Mouse (Mus musculus) forebrain, embryonic 11.5 days (tissue): Measurements from ENCODE around the gene Lsm3. TPM values are rescaled to one million over a fixed set of nuclear protein-coding genes. Genes with fewer than 3 reads are reported as not detected.

Experiments
- ATAC-seq: fragments of 200-750 bp; cut with Nextera tagmentation; replicated peaks from 2 replicates; pipeline ENCODE4 v1.8.0; 2017; ENCODE audit warnings: moderate TSS enrichment; ENCODE audit not compliant: low FRiP score
- DNase-seq: peaks from one replicate; pipeline ENCODE4 v3.0.0-alpha.2; 2017; ENCODE audit warnings: low spot score
- H3K27ac ChIP-seq: fragments of 300-500 bp; sonication (generic); 2 replicates; pipeline ENCODE4 v1.5.1; 2014; ENCODE audit warnings: low read depth, low read length
- H3K27me3 ChIP-seq: fragments of 300-500 bp; sonication (generic); 2 replicates; pipeline ENCODE4 v1.6.1; 2014; ENCODE audit warnings: mild to moderate bottlenecking, low read length, mixed read lengths; ENCODE audit not compliant: control insufficient read depth, insufficient read depth
- H3K36me3 ChIP-seq: fragments of 300-500 bp; sonication (generic); 2 replicates; pipeline ENCODE4 v1.6.1; 2014; ENCODE audit warnings: mild to moderate bottlenecking, low read length, moderate library complexity, mixed read lengths; ENCODE audit not compliant: control insufficient read depth, insufficient read depth
- H3K4me1 ChIP-seq: fragments of 300-500 bp; sonication (generic); replicated peaks from 2 replicates; pipeline ENCODE4 v1.6.1; 2014; ENCODE audit warnings: low read length, mixed read lengths; ENCODE audit not compliant: control insufficient read depth, insufficient read depth
- H3K4me2 ChIP-seq: fragments of 300-500 bp; sonication (generic); 2 replicates; pipeline ENCODE4 v1.6.1; 2014; ENCODE audit warnings: low read depth, mild to moderate bottlenecking, low read length, moderate library complexity, mixed read lengths; ENCODE audit not compliant: severe bottlenecking
- H3K4me3 ChIP-seq: fragments of 300-500 bp; sonication (generic); 2 replicates; pipeline ENCODE4 v1.5.1; 2014; ENCODE audit warnings: low read depth, low read length
- H3K9ac ChIP-seq: fragments of 300-500 bp; sonication (generic); 2 replicates; pipeline ENCODE4 v1.6.1; 2014; ENCODE audit warnings: low read length
- H3K9me3 ChIP-seq: fragments of 300-500 bp; sonication (generic); 2 replicates; pipeline ENCODE4 v1.6.1; 2016; ENCODE audit warnings: low read length, mixed read lengths; ENCODE audit not compliant: control insufficient read depth
- WGBS: fragments of 180-500 bp; shearing (Covaris S2); extraction: QIAGEN DNeasy Blood & Tissue Kit; methylation state at CpG from one replicate; pipeline ENCODE4 v1.1.7; 2014; 5-methylcytosine and 5-hydroxymethylcytosine counted together
- polyA plus RNA-seq: library from polyadenylated mRNA; unstranded; fragments of >200 nt; fragmentation: Nextera tagmentation; extraction: Ambion mirVana; gene quantifications from 2 replicates; pipeline ENCODE4 v1.2.1, GENCODE M21; 2014

Gene Lsm3
- polyA plus RNA-seq, 1 experiment from 2014 or later: 324 TPM

GRCm38 (mm10) chr6:91534268-91534667 is 18.5 kb downstream of the Lsm3 start:
- Histone ChIP-seq H3K4me2 (no peak overlapping the region), H3K36me3 (no peaks in the 10 kb centered on the region; the same call in 1 of the 2 replicates), H3K4me3 (no peak overlapping the region), H3K9ac (no peak overlapping the region), H3K9me3 (no peaks in the 10 kb centered on the region), H3K4me1 (no peaks in the 10 kb centered on the region), H3K27ac (no peak overlapping the region), H3K27me3 (no peaks in the 10 kb centered on the region)
- 86% methylated on average over 4 of the region's 4 CpGs for whole genome bisulfite sequencing
- DNase-seq (no peak), ATAC-seq (no peak)

- DNase-seq (no peak), ATAC-seq (no peak)
- no peak overlapping the region for H3K4me2 ChIP-seq
- 67% methylated on average over 3 of the region's 3 CpGs for WGBS
- no peaks in the 10 kb centered on the region for H3K36me3 ChIP-seq
- no peaks in the 10 kb centered on the region for H3K27me3 ChIP-seq
- no peaks in the 10 kb centered on the region for H3K4me1 ChIP-seq
- H3K9me3 ChIP-seq: no peaks in the 10 kb centered on the region
- no peak overlapping the region for H3K4me3 ChIP-seq
- H3K9ac ChIP-seq: no peak overlapping the region
- H3K27ac ChIP-seq: no peak overlapping the region
Observed at GRCm38 (mm10) chr6:91535231-91535630, 19.5 kb downstream of the Lsm3 start.

- ATAC-seq (no peak), DNase-seq (no peak)
- H3K27ac ChIP-seq: no peak overlapping the region
- H3K9me3 ChIP-seq: no peaks in the 10 kb centered on the region
- H3K36me3 ChIP-seq: no peaks in the 10 kb centered on the region
- no peak overlapping the region for H3K4me3 ChIP-seq
- H3K27me3 ChIP-seq: no peaks in the 10 kb centered on the region
- no peaks in the 10 kb centered on the region for H3K4me1 ChIP-seq
- no peak overlapping the region for H3K9ac ChIP-seq
- no peak overlapping the region for H3K4me2 ChIP-seq
- WGBS: 92% methylated on average over 11 of the region's 11 CpGs
Observed at GRCm38 (mm10) chr6:91536047-91536765, 20.5 kb downstream of the Lsm3 start.

- ATAC-seq (no peak), DNase-seq (no peak)
- Histone ChIP-seq H3K4me3 (no peak overlapping the region), H3K4me1 (no peaks in the 10 kb centered on the region), H3K4me2 (no peak overlapping the region), H3K27me3 (no peaks in the 10 kb centered on the region), H3K9me3 (no peaks in the 10 kb centered on the region), H3K27ac (no peak overlapping the region), H3K36me3 (no peaks in the 10 kb centered on the region), H3K9ac (no peak overlapping the region)
- 69% methylated on average over 3 of the region's 3 CpGs for WGBS
Observed at GRCm38 (mm10) chr6:91541276-91541675, 25.5 kb downstream of the Lsm3 start.

- no peaks in the 10 kb centered on the region for H3K27me3 ChIP-seq
- no peak overlapping the region for H3K4me2 ChIP-seq
- WGBS: 85% methylated on average over 5 of the region's 5 CpGs
- H3K9me3 ChIP-seq: no peaks in the 10 kb centered on the region
- no peaks in the 10 kb centered on the region for H3K4me1 ChIP-seq
- H3K36me3 ChIP-seq: no peaks in the 10 kb centered on the region
- no peak for DNase-seq
- no peak overlapping the region for H3K27ac ChIP-seq
- no peak overlapping the region for H3K4me3 ChIP-seq
- no peak for ATAC-seq
- H3K9ac ChIP-seq: no peak overlapping the region
Observed at GRCm38 (mm10) chr6:91543056-91543455, 27.3 kb downstream of the Lsm3 start.

- H3K27ac ChIP-seq: no peak overlapping the region
- no peak overlapping the region for H3K4me3 ChIP-seq
- H3K27me3 ChIP-seq: no peaks in the 10 kb centered on the region
- no peaks in the 10 kb centered on the region for H3K4me1 ChIP-seq
- H3K9ac ChIP-seq: no peak overlapping the region
- no peak overlapping the region for H3K4me2 ChIP-seq
- no peaks in the 10 kb centered on the region for H3K9me3 ChIP-seq
- WGBS: 70% methylated on average over 9 of the region's 9 CpGs
- DNase-seq (no peak), ATAC-seq (no peak)
- no peaks in the 10 kb centered on the region for H3K36me3 ChIP-seq
Observed at GRCm38 (mm10) chr6:91546241-91546884, 30.6 kb downstream of the Lsm3 start.

- Histone ChIP-seq H3K4me1 (no peaks in the 10 kb centered on the region), H3K9ac (no peak overlapping the region), H3K4me3 (no peak overlapping the region), H3K27ac (no peak overlapping the region), H3K4me2 (no peak overlapping the region), H3K9me3 (no peaks in the 10 kb centered on the region), H3K27me3 (no peaks in the 10 kb centered on the region), H3K36me3 (no peaks in the 10 kb centered on the region)
- WGBS: 62% methylated on average over 1 of the region's 1 CpGs
- DNase-seq (no peak), ATAC-seq (no peak)
Observed at GRCm38 (mm10) chr6:91547313-91547712, 31.6 kb downstream of the Lsm3 start.

- WGBS: 72% methylated on average over 5 of the region's 5 CpGs
- ATAC-seq (no peak), DNase-seq (peak; percentile 59)
- Histone ChIP-seq H3K4me3 (no peak overlapping the region), H3K4me1 (no peaks in the 10 kb centered on the region), H3K27me3 (no peaks in the 10 kb centered on the region), H3K9ac (no peak overlapping the region), H3K4me2 (no peak overlapping the region), H3K36me3 (no peaks in the 10 kb centered on the region), H3K9me3 (no peaks in the 10 kb centered on the region), H3K27ac (no peak overlapping the region)
Observed at GRCm38 (mm10) chr6:91549621-91550020, 33.9 kb downstream of the Lsm3 start.

- Histone ChIP-seq H3K9ac (no peak overlapping the region), H3K36me3 (no peaks in the 10 kb centered on the region), H3K4me1 (no peaks in the 10 kb centered on the region), H3K4me2 (no peak overlapping the region), H3K9me3 (no peaks in the 10 kb centered on the region), H3K27ac (no peak overlapping the region), H3K4me3 (no peak overlapping the region), H3K27me3 (no peaks in the 10 kb centered on the region)
- ATAC-seq: no peak
- DNase-seq: no peak
- WGBS: 96% methylated on average over 3 of the region's 3 CpGs
Observed at GRCm38 (mm10) chr6:91551671-91552070, 35.9 kb downstream of the Lsm3 start.
